22 mouse cellular contexts compared by ENCODE assay signal in genomic region chr4:149314275-149314837, GRCm38 (mm10). TPM values are rescaled to one million over a fixed set of nuclear protein-coding genes. Genes with fewer than 3 reads are reported as not detected.
DNase-seq lines count a peak whose midpoint lies in the region; ATAC-seq and TF ChIP-seq lines count a peak whose summit lies in the region.
"Had no signal": no experiment of that assay in that cellular context is flagged by ENCODE, and none has a peak within 500 bp of the region (broad histone marks: within the 10 kb centered on the region; RNA-seq: fewer than 3 reads in every experiment).

No protein-coding gene starts in this region.

- peak overlapping the region; percentile 81 for H3K27ac ChIP-seq in cerebellum, adult 2 months (ENCODE audit: insufficient read depth, low read length)
- H3K27ac ChIP-seq in intestine, embryonic 15.5 days: no peak overlapping the region
- H3K27ac ChIP-seq in intestine, postnatal 0 days (ENCODE audit: low read depth, low read length): no peak overlapping the region
- peak overlapping the region; percentile 20; the same call in 1 of the 2 replicates for H3K27ac ChIP-seq in lung, postnatal 0 days (ENCODE audit: low read length)
- peak overlapping the region; percentile 64 for H3K27ac ChIP-seq in stomach, embryonic 16.5 days (ENCODE audit: low read length)
- H3K27ac ChIP-seq: hindbrain, embryonic 15.5 days; liver, embryonic 15.5 days; midbrain, embryonic 13.5 days had no signal

- H3K4me2 ChIP-seq in intestine, embryonic 15.5 days (replicated peaks): no peak overlapping the region
- H3K4me2 ChIP-seq in intestine, postnatal 0 days (replicated peaks; ENCODE audit: low read depth): no peak overlapping the region
- no peak overlapping the region for H3K4me2 ChIP-seq in lung, postnatal 0 days (replicated peaks; ENCODE audit: low read depth, low read length)
- H3K4me2 ChIP-seq in stomach, embryonic 16.5 days (ENCODE audit: low read depth, low read length): no peak overlapping the region
- H3K4me2 ChIP-seq: embryonic facial prominence, embryonic 13.5 days; heart, embryonic 11.5 days; hindbrain, embryonic 15.5 days; liver, embryonic 15.5 days; midbrain, embryonic 13.5 days had no signal

- H3K27me3 ChIP-seq in cerebellum, adult 2 months (ENCODE audit: control insufficient read depth, insufficient read depth, low read length): no peaks in the 10 kb centered on the region
- no peaks in the 10 kb centered on the region for H3K27me3 ChIP-seq in intestine, embryonic 15.5 days (replicated peaks)
- no peaks in the 10 kb centered on the region for H3K27me3 ChIP-seq in intestine, postnatal 0 days (replicated peaks; ENCODE audit: control insufficient read depth, insufficient read depth, low read length)
- H3K27me3 ChIP-seq in lung, postnatal 0 days (replicated peaks; ENCODE audit: insufficient read depth, low read length): no peaks in the 10 kb centered on the region
- no peaks in the 10 kb centered on the region for H3K27me3 ChIP-seq in stomach, embryonic 16.5 days (ENCODE audit: control insufficient read depth, insufficient read depth, low read length)
- H3K27me3 ChIP-seq: embryonic facial prominence, embryonic 13.5 days; hindbrain, embryonic 15.5 days; midbrain, embryonic 13.5 days had no signal

- no peak overlapping the region for H3K9ac ChIP-seq in intestine, embryonic 15.5 days
- no peak overlapping the region for H3K9ac ChIP-seq in intestine, postnatal 0 days (ENCODE audit: low read depth, low read length)
- H3K9ac ChIP-seq in lung, postnatal 0 days (replicated peaks; ENCODE audit: low read depth): no peak overlapping the region
- H3K9ac ChIP-seq in stomach, embryonic 16.5 days (ENCODE audit: low read length): no peak overlapping the region
- H3K9ac ChIP-seq: embryonic facial prominence, embryonic 13.5 days; hindbrain, embryonic 15.5 days; liver, embryonic 15.5 days; midbrain, embryonic 13.5 days had no signal

- no peak for TF ChIP-seq POLR2A in cerebellum, adult 2 months (IDR thresholded peaks at IDR 0.05; ENCODE audit: borderline replicate concordance, insufficient read depth, low read length)

- TF ChIP-seq EP300 in lung, postnatal 0 days (IDR thresholded peaks at IDR 0.05): no peak

- ATAC-seq in intestine, embryonic 15.5 days: peak; percentile 70; the same call in 1 of the 2 replicates
- no peak for ATAC-seq in intestine, postnatal 0 days
- ATAC-seq in lung, postnatal 0 days: peak; percentile 80
- peak; percentile 71 for ATAC-seq in stomach, embryonic 16.5 days (ENCODE audit: insufficient read depth, low FRiP score)
- ATAC-seq: forebrain, embryonic 14.5 days; midbrain, embryonic 13.5 days had no signal

- H3K4me3 ChIP-seq in cerebellum, adult 2 months (replicated peaks; ENCODE audit: insufficient read depth, low read depth, low read length): no peak overlapping the region
- no peak overlapping the region for H3K4me3 ChIP-seq in intestine, embryonic 15.5 days (replicated peaks)
- H3K4me3 ChIP-seq in intestine, postnatal 0 days (ENCODE audit: low read depth, low read length): no peak overlapping the region
- H3K4me3 ChIP-seq in lung, postnatal 0 days (ENCODE audit: low read depth, low read length): no peak overlapping the region
- H3K4me3 ChIP-seq in stomach, embryonic 16.5 days (replicated peaks; ENCODE audit: low read length): no peak overlapping the region
- H3K4me3 ChIP-seq: embryonic facial prominence, embryonic 13.5 days; hindbrain, embryonic 15.5 days; liver, embryonic 15.5 days; megakaryocyte, embryonic 14.5 days; midbrain, embryonic 13.5 days had no signal

- H3K9me3 ChIP-seq in intestine, embryonic 15.5 days: no peaks in the 10 kb centered on the region
- no peaks in the 10 kb centered on the region for H3K9me3 ChIP-seq in intestine, postnatal 0 days (ENCODE audit: control insufficient read depth)
- no peaks in the 10 kb centered on the region for H3K9me3 ChIP-seq in lung, postnatal 0 days (ENCODE audit: low read length)
- no peaks in the 10 kb centered on the region for H3K9me3 ChIP-seq in stomach, embryonic 16.5 days (replicated peaks; ENCODE audit: control insufficient read depth, low read length)
- H3K9me3 ChIP-seq: embryonic facial prominence, embryonic 13.5 days; hindbrain, embryonic 15.5 days; liver, embryonic 15.5 days; megakaryocyte, embryonic 14.5 days; midbrain, embryonic 13.5 days had no signal

- peaks cover 25% of the 10 kb centered on the region for H3K4me1 ChIP-seq in cerebellum, adult 2 months (ENCODE audit: control insufficient read depth, insufficient read depth, low read length)
- H3K4me1 ChIP-seq in intestine, embryonic 15.5 days (replicated peaks): no peaks in the 10 kb centered on the region
- no peaks in the 10 kb centered on the region for H3K4me1 ChIP-seq in intestine, postnatal 0 days (replicated peaks; ENCODE audit: control insufficient read depth, insufficient read depth, low read length)
- H3K4me1 ChIP-seq in lung, postnatal 0 days (ENCODE audit: insufficient read depth, low read depth, low read length): no peaks in the 10 kb centered on the region
- no peaks in the 10 kb centered on the region for H3K4me1 ChIP-seq in stomach, embryonic 16.5 days (ENCODE audit: control insufficient read depth, insufficient read depth, low read length)
- H3K4me1 ChIP-seq: liver, embryonic 15.5 days had no signal

- peak; percentile 53 to 82 for DNase-seq in cerebellum, adult 2 months
- no peak for DNase-seq in cerebellum, adult 11-12 months
- DNase-seq in lung, postnatal 0 days (ENCODE audit: low spot score): peak; percentile 81
- no peak for DNase-seq in lung, postnatal 14 days
- DNase-seq in ovary, postnatal 10 days (ENCODE audit: low spot score): no peak
- DNase-seq: adrenal gland, postnatal 25 days; kidney, postnatal 25 days; layer of hippocampus, postnatal 36 days; right cerebral cortex, postnatal 25 days; spleen, adult 18-20 months; thymus, adult 18-20 months; thymus, postnatal 36 days had no signal

- 27% methylated on average over 11 of the region's 11 CpGs for WGBS in cerebellum, adult 2 months
- WGBS in intestine, embryonic 15.5 days: 80% methylated on average over 11 of the region's 11 CpGs
- WGBS in intestine, postnatal 0 days: 70% methylated on average over 11 of the region's 11 CpGs
- 69% methylated on average over 11 of the region's 11 CpGs for WGBS in lung, postnatal 0 days
- 66% methylated on average over 11 of the region's 11 CpGs for WGBS in stomach, embryonic 16.5 days

- H3K36me3 ChIP-seq in intestine, embryonic 15.5 days: no peaks in the 10 kb centered on the region
- no peaks in the 10 kb centered on the region for H3K36me3 ChIP-seq in intestine, postnatal 0 days (ENCODE audit: control insufficient read depth, insufficient read depth)
- no peaks in the 10 kb centered on the region for H3K36me3 ChIP-seq in lung, postnatal 0 days (ENCODE audit: insufficient read depth, low read length)
- H3K36me3 ChIP-seq in stomach, embryonic 16.5 days (ENCODE audit: control insufficient read depth, insufficient read depth, low read length): no peaks in the 10 kb centered on the region
- H3K36me3 ChIP-seq: embryonic facial prominence, embryonic 13.5 days; hindbrain, embryonic 15.5 days; liver, embryonic 15.5 days; midbrain, embryonic 13.5 days had no signal

- TF ChIP-seq CTCF in cerebellum, adult 2 months (IDR thresholded peaks at IDR 0.05; ENCODE audit: borderline replicate concordance, insufficient read depth, low read depth, low read length): no peak
- no peak for TF ChIP-seq CTCF in intestine, postnatal 0 days (IDR thresholded peaks at IDR 0.05; ENCODE audit: low read depth)
- TF ChIP-seq CTCF in lung, postnatal 0 days (IDR thresholded peaks at IDR 0.05): no peak

RNA-seq across cellular contexts. Expression of gene Kif1b, which starts 6.9 kb away (rescaled TPM):
- polyA plus RNA-seq in cerebellum, adult 2 months (2012; rRNA removed): 254 and 264 TPM in 2 replicates
- polyA plus RNA-seq in intestine, embryonic 15.5 days (2015; fragmentation: Nextera tagmentation; extraction: Ambion mirVana): 23.3 and 25.5 TPM in 2 replicates
- polyA plus RNA-seq in intestine, postnatal 0 days (2015; fragmentation: Nextera tagmentation; extraction: Ambion mirVana): 15.2 and 18.1 TPM in 2 replicates
- 35.6 and 36.7 TPM in 2 replicates for polyA plus RNA-seq in lung, postnatal 0 days (2015; fragmentation: Nextera tagmentation; extraction: Ambion mirVana)
- polyA plus RNA-seq in stomach, embryonic 16.5 days (2015; fragmentation: Nextera tagmentation; extraction: Ambion mirVana): 27.1 and 29.5 TPM in 2 replicates

Comparison
In these comparisons a context has a peak if more than half of its experiments do, and no peak if none do; other contexts are left out.
1. DNase-seq: peak in cerebellum, adult 2 months (2 of 2) and lung, postnatal 0 days (single experiment); none in cerebellum, adult 11-12 months (single experiment), lung, postnatal 14 days (single experiment) and ovary, postnatal 10 days (single experiment).
2. H3K27ac ChIP-seq: peak in cerebellum, adult 2 months (single experiment), lung, postnatal 0 days (single experiment) and stomach, embryonic 16.5 days (single experiment); none in intestine, embryonic 15.5 days (single experiment) and intestine, postnatal 0 days (single experiment).